Mouse (Mus musculus) neural tube, embryonic 11.5 days (tissue): ENCODE measurements around the gene Ptafr. TPM values are rescaled to one million over a fixed set of nuclear protein-coding genes. Genes with fewer than 3 reads are reported as not detected.

Source experiments
- polyA plus RNA-seq: library from polyadenylated mRNA; unstranded; fragments of >200 nt; fragmentation: Nextera tagmentation; extraction: Ambion mirVana; gene quantifications from 2 replicates; pipeline ENCODE4 v1.2.1, GENCODE M21; 2014

Gene Ptafr
- polyA plus RNA-seq, 1 experiment from 2014 or later = 0.21 TPM

Other genes starting within 250 kb of the Ptafr start
- 79.3 and 82.9 TPM in 2 replicates for gene Trnau1ap, start 234.5 kb upstream of the Ptafr start, polyA plus RNA-seq
- 68.2 and 70.8 TPM in 2 replicates for gene Rcc1, start 210.5 kb upstream of the Ptafr start, polyA plus RNA-seq
- gene Phactr4, start 141.6 kb upstream of the Ptafr start, polyA plus RNA-seq = 24.7 and 26.9 TPM in 2 replicates
- gene Med18, start 100.1 kb upstream of the Ptafr start, polyA plus RNA-seq = 15.7 and 17.0 TPM in 2 replicates
- gene Sesn2, start 53.6 kb upstream of the Ptafr start, polyA plus RNA-seq = 6.1 and 7.0 TPM in 2 replicates
- 1,030 and 1,051 TPM in 2 replicates for gene Atpif1, start 30.4 kb upstream of the Ptafr start, polyA plus RNA-seq
- gene Dnajc8, start 28.5 kb upstream of the Ptafr start, polyA plus RNA-seq = 211 and 219 TPM in 2 replicates
- gene Eya3, start 74.9 kb downstream of the Ptafr start, polyA plus RNA-seq = 28.4 TPM in 2 replicates
- 4.2 and 4.6 TPM in 2 replicates for gene Xkr8, start 168.5 kb downstream of the Ptafr start, polyA plus RNA-seq
- 1.8 and 2.0 TPM in 2 replicates for gene Smpdl3b, start 193.2 kb downstream of the Ptafr start, polyA plus RNA-seq
- gene Rpa2, start 204.3 kb downstream of the Ptafr start, polyA plus RNA-seq = 123 and 132 TPM in 2 replicates
- gene Themis2, start 232.3 kb downstream of the Ptafr start, polyA plus RNA-seq = 1.1 and 1.3 TPM in 2 replicates